Mouse (Mus musculus): Measurements from ENCODE around the gene Shb. TPM values are rescaled to one million over a fixed set of nuclear protein-coding genes. Genes with fewer than 3 reads are reported as not detected.

Shb gene
- total RNA-seq, 2 experiments from 2014 or later, result 14.1 to 18.8 TPM

DNA sequence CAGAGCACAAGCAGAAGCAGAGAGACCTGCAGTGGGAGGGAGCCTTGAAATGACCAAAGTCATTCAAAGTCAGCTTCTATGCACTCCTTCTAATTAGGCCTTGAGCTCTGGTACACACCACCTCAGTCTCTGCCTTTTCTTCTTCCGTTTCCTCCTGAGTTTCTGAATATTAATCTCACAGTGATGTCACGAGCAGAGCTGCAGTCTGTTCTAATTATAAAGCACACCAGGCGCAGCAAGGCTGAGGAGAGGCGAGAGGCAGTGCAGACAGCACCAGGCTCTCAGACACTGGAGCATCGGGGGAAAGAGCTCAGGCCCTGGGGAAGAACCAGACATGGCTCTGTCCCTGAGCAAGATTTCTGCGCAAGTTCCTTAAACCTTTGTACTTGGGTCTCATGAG is 23.8 kb downstream of the Shb start:
- Histone ChIP-seq H3K4me3 (no peak overlapping the region), H3K27ac (peak overlapping the region; percentile 62; the same call in 1 of the 2 replicates)
- no peak for TF ChIP-seq CTCF (conservative IDR thresholded peaks at IDR 0.05)
- DNase-seq (ENCODE audit: low spot score in 2 of 2), result no peak

- H3K4me3 ChIP-seq, result no peak overlapping the region
- no peak for TF ChIP-seq CTCF (conservative IDR thresholded peaks at IDR 0.05)
- H3K27ac ChIP-seq, result no peak overlapping the region
- no peak for DNase-seq (ENCODE audit: low spot score in 2 of 2)
These were observed 24.8 kb downstream of the Shb start for GRCm38 (mm10) chr4:45507476-45507875.

GRCm38 (mm10) chr4:45507039-45507438 is 25.2 kb downstream of the Shb start:
- no peak for TF ChIP-seq CTCF (conservative IDR thresholded peaks at IDR 0.05)
- H3K4me3 ChIP-seq, result no peak overlapping the region
- H3K27ac ChIP-seq, result no peak overlapping the region
- no peak for DNase-seq (ENCODE audit: low spot score in 2 of 2)

DNA sequence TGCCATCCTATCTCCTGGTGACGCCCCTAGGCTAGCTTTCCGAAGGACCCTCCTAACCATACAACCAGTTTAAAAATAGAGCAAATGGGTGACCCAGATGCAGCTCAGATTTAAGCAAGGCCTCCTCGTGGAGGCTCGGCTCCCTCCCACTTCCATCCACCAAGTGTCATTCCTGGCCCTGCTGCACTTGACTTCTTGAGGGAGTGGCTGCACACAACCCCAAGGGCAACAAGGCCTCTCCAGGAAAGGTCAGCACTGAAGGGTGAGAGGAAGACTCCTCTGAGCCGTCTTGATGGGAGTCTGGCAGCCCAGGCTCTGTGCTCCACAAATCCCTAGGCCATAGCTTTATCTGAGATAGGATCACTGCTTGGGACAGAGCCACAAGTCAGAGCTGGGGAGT is 25.7 kb downstream of the Shb start:
- TF ChIP-seq CTCF (conservative IDR thresholded peaks at IDR 0.05), result no peak
- DNase-seq (ENCODE audit: low spot score in 2 of 2), result no peak
- no peak overlapping the region for H3K4me3 ChIP-seq
- H3K27ac ChIP-seq, result no peak overlapping the region

GRCm38 (mm10) chr4:45505671-45506070 is 26.6 kb downstream of the Shb start:
- Histone ChIP-seq H3K4me3 (no peak overlapping the region), H3K27ac (no peak overlapping the region)
- DNase-seq (ENCODE audit: low spot score in 2 of 2), result no peak
- no peak for TF ChIP-seq CTCF (conservative IDR thresholded peaks at IDR 0.05)

GRCm38 (mm10) chr4:45505191-45505590 is 27.1 kb downstream of the Shb start:
- no peak overlapping the region for H3K4me3 ChIP-seq
- no peak for TF ChIP-seq CTCF (conservative IDR thresholded peaks at IDR 0.05)
- no peak overlapping the region for H3K27ac ChIP-seq
- no peak for DNase-seq (ENCODE audit: low spot score in 2 of 2)

DNA sequence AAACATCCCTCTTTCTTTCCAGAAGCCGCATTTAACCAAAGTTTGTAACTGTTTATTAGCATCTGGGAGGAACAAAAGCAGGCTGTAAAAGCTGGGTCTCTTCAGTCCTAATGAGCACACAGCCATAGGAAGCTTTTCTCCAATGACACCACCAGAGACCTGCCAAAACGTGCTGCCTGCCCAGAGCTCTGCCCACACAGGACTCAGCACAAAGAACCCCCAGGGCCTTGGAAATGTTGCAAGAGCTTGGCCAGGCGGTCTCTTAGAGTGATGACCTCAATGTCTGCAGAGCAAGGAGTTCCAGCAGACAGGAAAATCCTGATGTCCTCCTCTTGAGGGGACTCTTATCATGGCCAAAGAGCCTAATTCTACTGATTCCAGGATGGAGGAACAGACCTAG is 28.5 kb downstream of the Shb start:
- H3K27ac ChIP-seq, result no peak overlapping the region
- DNase-seq (ENCODE audit: low spot score in 2 of 2), result no peak
- no peak for TF ChIP-seq CTCF (conservative IDR thresholded peaks at IDR 0.05)
- H3K4me3 ChIP-seq, result no peak overlapping the region

DNA sequence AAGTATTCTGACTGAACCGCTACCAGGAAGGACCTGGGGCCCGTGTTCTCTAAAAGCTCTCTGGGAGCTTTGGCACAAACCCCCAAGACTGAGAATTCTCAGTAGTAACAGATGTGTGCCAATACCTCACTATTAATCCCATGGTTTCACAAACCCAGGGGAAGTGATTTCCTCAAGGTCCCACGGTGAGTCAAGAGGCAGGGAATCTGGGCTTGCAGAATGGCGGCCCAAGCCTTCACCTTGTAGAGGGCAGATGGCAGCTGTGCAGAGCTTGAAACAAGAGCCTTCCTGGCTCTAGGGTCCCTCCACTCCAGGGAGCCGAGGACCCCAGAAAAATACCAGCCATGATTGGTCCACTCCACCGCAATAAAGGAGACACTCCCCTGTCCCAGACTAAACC is 28.9 kb downstream of the Shb start:
- DNase-seq (ENCODE audit: low spot score in 2 of 2), result no peak
- no peak for TF ChIP-seq CTCF (conservative IDR thresholded peaks at IDR 0.05)
- no peak overlapping the region for H3K4me3 ChIP-seq
- H3K27ac ChIP-seq, result no peak overlapping the region

- no peak for TF ChIP-seq CTCF (conservative IDR thresholded peaks at IDR 0.05)
- no peak overlapping the region for H3K27ac ChIP-seq
- H3K4me3 ChIP-seq, result no peak overlapping the region
- no peak for DNase-seq (ENCODE audit: low spot score in 2 of 2)
These were observed 30.3 kb downstream of the Shb start for GRCm38 (mm10) chr4:45502002-45502401.

- no peak for TF ChIP-seq CTCF (conservative IDR thresholded peaks at IDR 0.05)
- Histone ChIP-seq H3K27ac (no peak overlapping the region), H3K4me3 (no peak overlapping the region)
- no peak for DNase-seq (ENCODE audit: low spot score in 2 of 2)
These were observed 31.9 kb downstream of the Shb start for GRCm38 (mm10) chr4:45500381-45500780.

DNA sequence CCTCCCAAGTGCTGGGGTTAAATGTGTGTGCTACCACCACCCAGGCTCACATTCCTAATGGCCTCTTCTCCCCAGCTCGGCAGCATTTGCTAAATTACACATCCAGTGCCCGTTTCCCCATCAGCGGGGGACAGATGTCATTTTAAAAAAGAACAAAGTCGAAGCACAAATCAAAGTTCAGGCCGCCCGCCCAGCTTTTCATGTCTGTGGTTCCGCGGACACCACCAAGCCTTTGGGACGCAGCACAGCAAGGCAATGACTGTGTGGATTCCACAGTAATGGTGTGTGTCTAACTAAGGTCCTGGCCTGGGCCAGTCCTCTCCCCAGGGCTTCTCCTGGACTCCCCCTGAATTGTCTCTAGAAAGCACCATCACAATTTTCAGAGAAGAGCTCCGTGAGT is 32.7 kb downstream of the Shb start:
- DNase-seq (ENCODE audit: low spot score in 2 of 2), result no peak
- TF ChIP-seq CTCF (conservative IDR thresholded peaks at IDR 0.05), result no peak
- H3K27ac ChIP-seq, result no peak overlapping the region
- H3K4me3 ChIP-seq, result no peak overlapping the region

- no peak for DNase-seq (ENCODE audit: low spot score in 2 of 2)
- H3K27ac ChIP-seq, result no peak overlapping the region
These were observed 33.2 kb downstream of the Shb start for GRCm38 (mm10) chr4:45499081-45499480.

DNA sequence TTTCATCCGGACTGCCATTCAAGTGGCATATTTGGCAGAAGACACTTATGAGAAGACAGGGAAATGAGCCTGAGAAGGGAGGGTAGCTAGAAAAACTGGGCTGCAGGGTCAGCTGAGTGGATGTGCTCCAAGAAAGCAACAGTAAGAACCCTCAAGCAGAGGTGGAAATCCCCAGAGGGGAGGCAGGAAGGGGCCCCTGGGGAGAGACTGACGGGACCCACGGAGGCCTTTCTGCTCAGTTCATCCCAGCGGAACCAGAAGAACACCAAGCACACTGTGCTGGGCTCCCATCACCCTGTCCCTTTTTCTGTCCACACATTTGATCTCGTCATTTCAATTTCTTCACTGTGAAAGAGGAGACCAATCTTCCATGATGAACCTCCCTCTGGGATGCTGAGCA is 33.9 kb downstream of the Shb start:
- DNase-seq (ENCODE audit: low spot score in 2 of 2), result no peak
- H3K4me3 ChIP-seq, result no peak overlapping the region
- TF ChIP-seq CTCF (conservative IDR thresholded peaks at IDR 0.05), result no peak
- no peak overlapping the region for H3K27ac ChIP-seq

More at GRCm38 (mm10) chr4:45499081-45499480, 33.2 kb downstream of the Shb start:
- no peak for TF ChIP-seq CTCF (conservative IDR thresholded peaks at IDR 0.05)
- H3K4me3 ChIP-seq, result no peak overlapping the region

DNA sequence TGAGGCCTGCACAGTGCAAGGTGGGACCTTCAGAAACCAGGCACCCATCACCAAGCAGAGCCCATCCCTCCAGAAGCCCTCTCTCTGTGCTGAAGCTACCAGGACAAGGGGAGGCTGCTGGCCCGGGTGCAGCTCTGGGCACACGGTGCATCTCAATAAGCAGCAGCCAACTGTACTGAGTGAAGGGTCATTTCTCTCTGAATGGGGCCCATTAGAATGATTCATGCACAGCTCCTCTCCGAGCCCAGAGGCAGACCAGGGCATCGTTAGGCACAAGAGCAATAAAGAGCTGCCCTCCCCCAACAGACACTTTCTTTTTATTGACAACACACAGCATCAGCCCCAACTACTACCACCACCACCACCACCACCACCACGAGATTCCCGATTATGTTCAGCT is 35.0 kb downstream of the Shb start:
- no peak overlapping the region for H3K4me3 ChIP-seq
- H3K27ac ChIP-seq, result no peak overlapping the region
- no peak for DNase-seq (ENCODE audit: low spot score in 2 of 2)
- TF ChIP-seq CTCF (conservative IDR thresholded peaks at IDR 0.05), result no peak
